Mouse (Mus musculus) heart, postnatal 25 days (tissue): ENCODE results near the gene Abhd4. TPM values are rescaled to one million over a fixed set of nuclear protein-coding genes. Genes with fewer than 3 reads are reported as not detected.
"Not testable (repeated sequence)": the region's sequence is repeated elsewhere in the genome, so short reads cannot be mapped to it uniquely, and the experiment has no call there.

Experiments
- DNase-seq: peaks from one replicate; pipeline ENCODE4 v3.0.0; 2022; ENCODE audit warnings: low spot score
- intact Hi-C: fragments of 180-260 bp; cut with DNase I; formaldehyde crosslinking; loops from one replicate; pipeline ENCODE4 v1.15.1; 2025
- total RNA-seq, 2 experiments: library from RNA; stranded (reverse); gene quantifications; 2 replicates each; pipeline ENCODE4 v1.2.3; 2021

The Abhd4 gene
- total RNA-seq, 2 experiments from 2014 or later = 44.6 to 44.8 TPM

DNA sequence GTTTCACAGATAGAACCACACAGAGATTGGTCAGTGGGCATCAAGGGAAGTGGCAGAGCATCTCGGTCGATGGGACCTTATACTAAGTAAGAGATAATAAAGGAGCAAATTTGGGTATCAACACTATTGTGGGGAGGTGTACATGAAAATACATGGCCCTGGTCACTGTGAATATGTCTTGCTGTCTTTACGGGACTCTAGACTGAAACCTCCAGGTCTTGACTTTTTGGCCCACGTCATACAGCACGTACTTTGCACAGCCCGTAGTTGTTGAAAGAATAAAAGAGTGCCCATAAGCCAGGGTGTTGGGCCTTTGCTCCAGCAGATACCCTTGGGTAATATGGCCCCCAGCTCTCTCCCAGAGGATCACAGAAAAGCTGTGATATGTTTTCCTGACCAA lies 32.3 kb upstream of the Abhd4 start:
- intact Hi-C loops = loop anchor here (10.0 kb wide), 2 partner anchors 353 to 423 kb away; partner anchors contain the start of genes Ajuba, Cdh24 and Gm17606
- no peak for DNase-seq

DNA sequence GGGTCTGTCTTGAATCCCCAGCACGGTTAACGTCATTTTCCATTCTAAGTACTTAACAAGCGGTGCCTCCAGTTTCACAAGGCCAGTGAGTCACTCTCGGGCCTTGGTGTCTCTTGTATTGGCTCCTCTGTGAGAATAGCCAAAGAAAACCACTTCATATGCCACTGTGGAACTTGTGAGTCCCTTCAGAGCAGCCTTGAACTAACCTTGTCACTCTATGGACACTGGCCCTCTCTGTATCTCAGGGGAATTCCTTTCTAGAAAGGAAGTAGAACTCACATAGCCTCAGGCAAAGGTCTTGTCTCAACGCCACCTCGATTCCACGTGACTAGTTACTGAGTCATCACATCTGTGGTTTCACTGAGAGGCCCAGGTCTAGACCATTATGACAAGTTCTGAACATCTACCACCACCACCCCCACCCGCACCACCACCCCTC lies 31.7 kb upstream of the Abhd4 start:
- no peak for DNase-seq
- intact Hi-C loops = loop anchor here (10.0 kb wide), 2 partner anchors 352 to 422 kb away; partner anchors contain the start of genes Ajuba, Cdh24 and Gm17606

- intact Hi-C loops = loop anchor here (10.0 kb wide), 2 partner anchors 351 to 421 kb away; partner anchors contain the start of genes Ajuba, Cdh24 and Gm17606
These were observed 30.5 kb upstream of the Abhd4 start for GRCm38 (mm10) chr14:54223315-54224063.

GRCm38 (mm10) chr14:54224064-54224417 lies 29.9 kb upstream of the Abhd4 start:
- intact Hi-C loops = loop anchor here (10.0 kb wide), 2 partner anchors 351 to 421 kb away; partner anchors contain the start of genes Ajuba, Cdh24 and Gm17606
- no peak for DNase-seq

More at GRCm38 (mm10) chr14:54223315-54224063, 30.5 kb upstream of the Abhd4 start:
- DNase-seq = no peak

GRCm38 (mm10) chr14:54224484-54225467 lies 29.2 kb upstream of the Abhd4 start:
- no peak for DNase-seq
- intact Hi-C loops = loop anchor here (5.0 to 10.0 kb wide), 4 partner anchors 138 to 420 kb away; partner anchors contain the start of genes Ajuba, Cdh24, Gm17606 and Oxa1l

GRCm38 (mm10) chr14:54225725-54226124 lies 28.3 kb upstream of the Abhd4 start:
- intact Hi-C loops = loop anchor here (5.0 to 10.0 kb wide), 4 partner anchors 137 to 419 kb away; partner anchors contain the start of genes Ajuba, Cdh24, Gm17606 and Oxa1l
- no peak for DNase-seq

DNA sequence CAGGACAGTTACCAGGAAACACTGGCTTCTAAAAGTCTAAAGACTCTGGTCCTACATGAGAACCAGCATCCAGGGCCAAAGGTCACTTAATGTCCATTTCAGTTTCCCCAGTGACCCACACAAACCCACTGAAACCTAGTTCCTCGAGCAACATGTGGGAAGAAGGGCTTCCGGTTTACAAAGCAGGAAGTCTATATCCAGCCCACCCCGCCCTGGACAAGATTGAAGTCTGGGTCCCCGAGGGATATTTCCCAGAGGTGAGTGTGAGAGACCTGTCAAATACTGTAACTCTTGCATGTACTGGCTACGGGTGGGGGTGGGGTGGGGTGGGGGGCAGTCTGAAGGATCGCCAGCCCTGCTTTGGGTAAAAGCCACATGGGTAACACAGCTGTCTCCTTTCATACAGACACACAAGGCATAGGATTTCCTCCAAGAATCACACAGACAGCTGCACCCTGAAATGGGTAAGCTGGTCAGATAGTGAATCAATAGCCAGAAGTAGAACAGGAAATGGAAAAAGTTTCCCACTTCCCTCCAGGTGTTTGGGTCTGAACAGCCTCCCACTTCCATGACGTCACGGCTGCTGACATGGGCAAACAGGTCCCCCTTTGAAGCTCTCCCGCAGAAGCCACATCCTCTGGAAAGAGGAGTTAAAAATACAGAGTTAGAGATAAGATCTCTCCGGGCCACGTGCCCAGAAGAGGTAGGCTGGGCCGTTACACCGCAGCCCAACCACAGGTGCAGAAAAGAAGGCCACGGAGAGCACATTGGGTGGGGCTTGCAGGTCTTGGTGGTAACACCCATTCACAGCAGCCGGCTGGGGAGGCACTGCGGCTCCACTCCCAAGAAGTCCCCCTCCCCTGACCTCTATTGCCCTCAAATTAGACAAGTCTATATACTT lies 26.8 kb upstream of the Abhd4 start:
- intact Hi-C loops = loop anchor here (5.0 to 10.0 kb wide), 4 partner anchors 135 to 418 kb away; partner anchors contain the start of genes Ajuba, Cdh24, Gm17606 and Oxa1l
- peak; percentile 24 for DNase-seq

GRCm38 (mm10) chr14:54227911-54228451 lies 26.0 kb upstream of the Abhd4 start:
- intact Hi-C loops = loop anchor here (1.0 to 10.0 kb wide), 7 partner anchors 134 to 417 kb away; partner anchors contain the start of genes Ajuba, Cdh24, Gm17606 and Oxa1l
- peak; percentile 36 for DNase-seq

DNA sequence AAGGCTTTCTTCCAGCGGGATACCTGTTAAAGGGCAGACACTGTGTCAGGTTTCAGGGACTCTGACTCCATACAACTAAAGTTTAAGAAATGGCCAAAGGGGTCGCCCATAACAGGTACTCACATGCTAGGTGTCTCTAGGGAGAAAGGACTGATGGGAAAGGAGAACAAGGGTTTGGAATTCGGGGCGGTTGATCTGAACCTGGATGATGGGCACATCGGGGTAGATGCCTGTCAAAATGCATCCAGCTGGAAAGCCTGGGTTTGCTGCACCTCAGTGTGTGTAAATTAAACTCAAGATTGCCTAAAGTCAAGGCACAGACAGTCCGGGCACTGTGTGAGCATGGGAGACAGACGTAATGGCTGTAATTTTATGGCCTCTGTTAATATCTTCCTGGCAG lies 25.5 kb upstream of the Abhd4 start:
- intact Hi-C loops = loop anchor here (1.0 to 10.0 kb wide), 7 partner anchors 134 to 416 kb away; partner anchors contain the start of genes Ajuba, Cdh24, Gm17606 and Oxa1l
- DNase-seq = no peak

- intact Hi-C loops = loop anchor here (1.0 to 10.0 kb wide), 7 partner anchors 133 to 416 kb away; partner anchors contain the start of genes Ajuba, Cdh24, Gm17606 and Oxa1l
- DNase-seq = no peak
These were observed 24.9 kb upstream of the Abhd4 start for GRCm38 (mm10) chr14:54228933-54229713.

DNA sequence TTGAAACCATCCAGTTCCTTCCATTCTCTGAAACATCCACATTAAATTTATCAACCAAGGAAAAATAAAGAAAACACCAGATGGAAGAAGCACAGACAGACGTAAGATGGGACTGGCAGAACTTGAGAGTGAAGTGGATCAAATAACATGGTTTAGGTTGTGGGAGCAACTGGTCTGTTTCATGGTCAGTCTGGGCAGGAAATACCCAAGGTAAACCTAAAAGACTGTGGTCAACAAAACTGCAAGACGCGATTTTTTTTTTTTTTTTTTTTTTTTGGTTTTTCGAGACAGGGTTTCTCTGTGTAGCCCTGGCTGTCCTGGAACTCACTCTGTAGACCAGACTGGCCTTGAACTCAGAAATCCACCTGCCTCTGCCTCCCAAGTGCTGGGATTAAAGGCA lies 24.1 kb upstream of the Abhd4 start:
- DNase-seq = not testable (repeated sequence)
- intact Hi-C loops = loop anchor here (2.0 to 10.0 kb wide), 5 partner anchors 132 to 415 kb away; partner anchors contain the start of genes Ajuba, Cdh24, Gm17606 and Oxa1l

DNA sequence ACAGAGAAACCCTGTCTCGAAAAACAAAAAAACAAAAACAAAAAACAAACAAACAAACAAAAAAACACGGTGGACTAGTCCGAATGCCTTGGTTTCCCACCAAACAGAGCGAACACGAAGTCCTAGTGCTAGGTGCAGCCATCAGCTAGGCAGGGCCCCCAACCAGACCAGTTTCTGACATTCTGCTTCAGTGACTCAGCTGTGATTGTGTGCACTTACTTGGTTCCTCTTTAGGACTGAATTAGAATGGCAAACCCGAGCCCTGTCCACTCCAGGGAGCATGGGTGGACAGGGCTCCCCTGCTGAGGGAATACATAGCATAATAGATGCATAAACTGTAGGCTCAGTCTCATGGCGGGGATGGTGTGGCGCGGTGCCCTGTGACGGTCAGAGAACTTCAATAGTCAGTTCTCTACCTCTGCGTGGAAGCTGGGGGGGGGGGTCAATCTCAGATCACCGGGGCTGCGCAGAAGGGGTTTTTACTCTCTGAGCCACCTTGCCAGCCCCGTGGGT lies 23.3 kb upstream of the Abhd4 start:
- intact Hi-C loops = no loop called here
- DNase-seq = no peak

GRCm38 (mm10) chr14:54231176-54231956 lies 22.6 kb upstream of the Abhd4 start:
- no peak for DNase-seq
- intact Hi-C loops = no loop called here

DNA sequence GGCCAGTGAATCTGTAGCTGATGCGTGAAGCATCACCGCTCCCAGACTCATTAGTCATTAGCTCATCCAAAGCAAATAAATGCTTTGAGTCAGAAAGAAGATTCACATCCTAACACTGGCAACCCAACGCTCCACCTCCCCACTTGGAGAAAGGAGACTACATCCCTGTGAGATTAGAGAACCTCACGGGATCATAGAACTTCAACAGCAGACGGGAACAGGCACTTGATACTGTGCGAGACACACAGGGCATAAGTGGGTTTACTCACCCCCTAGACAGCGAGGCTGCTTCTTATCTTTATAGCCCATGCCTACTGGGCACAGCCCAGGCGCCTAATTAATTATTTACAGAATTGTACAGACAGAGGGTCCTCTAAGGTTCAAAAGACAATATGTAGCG lies 21.8 kb upstream of the Abhd4 start:
- intact Hi-C loops = no loop called here
- no peak for DNase-seq

DNA sequence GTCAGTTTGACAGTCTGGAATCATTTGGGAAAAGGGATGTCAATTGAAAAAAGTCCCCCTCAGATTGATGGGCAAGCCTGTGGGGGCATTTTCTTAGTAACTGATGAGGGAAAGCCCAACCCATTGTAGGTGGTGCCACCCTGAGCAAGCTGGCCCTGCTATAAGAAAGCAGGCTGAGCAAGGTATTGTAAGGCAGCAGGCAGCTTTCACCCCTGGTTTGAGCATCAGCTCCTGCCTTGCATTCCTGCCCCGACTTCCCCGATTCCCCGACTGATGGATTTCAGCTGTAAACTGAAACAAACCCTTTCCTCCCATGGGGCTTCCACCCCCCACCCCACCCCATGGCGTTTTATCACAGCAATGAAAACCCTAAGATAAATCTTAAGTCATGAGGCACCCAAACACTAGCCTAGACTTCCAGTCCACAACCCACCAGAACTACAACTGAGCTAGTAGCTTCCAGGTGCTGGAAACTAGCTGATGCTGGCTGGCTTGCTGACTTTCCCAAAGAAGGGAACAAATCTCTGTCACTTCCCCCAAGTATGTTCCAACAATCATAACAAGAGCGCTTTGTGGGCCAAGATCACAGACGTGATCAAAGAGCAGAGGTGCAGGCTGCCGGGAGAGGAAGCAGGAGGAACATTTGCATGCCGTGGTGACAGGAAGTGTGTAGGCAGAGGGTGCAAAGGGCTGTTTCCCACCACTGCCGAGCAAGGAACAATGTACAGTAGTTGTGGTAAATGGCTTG lies 21.0 kb upstream of the Abhd4 start:
- intact Hi-C loops = no loop called here

More for the DNA sequence above, 21.0 kb upstream of the Abhd4 start:
- peak; percentile 52 for DNase-seq
